Mouse (Mus musculus): ENCODE results near the gene Tspo. TPM values are rescaled to one million over a fixed set of nuclear protein-coding genes. Genes with fewer than 3 reads are reported as not detected.

Gene Tspo
- total and polyA plus RNA-seq, 3 experiments = 66.5 to 80.0 TPM; not detected in 1

GRCm38 (mm10) chr15:83576651-83577050, 13.3 kb downstream of the Tspo start:
- Histone ChIP-seq H3K4me3 (ENCODE audit: control insufficient read depth in 1 of 2, insufficient read depth in 1 of 2, low read depth in 2 of 2, low read length in 2 of 2) (no peak overlapping the region), H3K27ac (ENCODE audit: control insufficient read depth, low read depth, low read length) (no peak overlapping the region), H3K79me2 (ENCODE audit: control insufficient read depth, insufficient read depth, low read length, poor library complexity) (no peaks in the 10 kb centered on the region), H3K9ac (ENCODE audit: control insufficient read depth, low read depth, low read length, poor library complexity, severe bottlenecking) (no peak overlapping the region), H3K4me1 (ENCODE audit: control insufficient read depth in 1 of 2, insufficient read depth in 2 of 2, low read length in 2 of 2) (no peaks in the 10 kb centered on the region), H3K9me3 (replicated peaks; ENCODE audit: insufficient read depth, low read length) (no peaks in the 10 kb centered on the region), H3K27me3 (ENCODE audit: control insufficient read depth in 1 of 2, insufficient read depth in 2 of 2, low read length in 2 of 2) (no peaks in the 10 kb centered on the region), H3K36me3 (ENCODE audit: control insufficient read depth in 1 of 2, insufficient read depth in 2 of 2, low read length in 2 of 2) (peaks cover 0 to 2% of the 10 kb centered on the region in 2 experiments; a peak in 1 of 4 replicates)
- no peak for DNase-seq (ENCODE audit: low read depth, low spot score)
- TF ChIP-seq RAD21 (IDR thresholded peaks at IDR 0.05; ENCODE audit: low read depth, low read length) (no peak), EP300 (IDR thresholded peaks at IDR 0.05; ENCODE audit: low read depth in 1 of 2, low read length in 2 of 2) (no peak)

GRCm38 (mm10) chr15:83582931-83583330, 19.5 kb downstream of the Tspo start:
- H3K9ac ChIP-seq (ENCODE audit: control insufficient read depth, low read depth, low read length, poor library complexity, severe bottlenecking) = no peak overlapping the region

GRCm38 (mm10) chr15:83583419-83584156, 20.2 kb downstream of the Tspo start:
- Histone ChIP-seq H3K9me3 (replicated peaks; ENCODE audit: insufficient read depth, low read length) (no peaks in the 10 kb centered on the region), H3K9ac (ENCODE audit: control insufficient read depth, low read depth, low read length, poor library complexity, severe bottlenecking) (no peak overlapping the region), H3K4me1 (ENCODE audit: control insufficient read depth in 1 of 2, insufficient read depth in 2 of 2, low read length in 2 of 2) (peaks cover 0 to 7% of the 10 kb centered on the region in 2 experiments; a peak in 3 of 4 replicates), H3K4me3 (ENCODE audit: control insufficient read depth in 1 of 2, insufficient read depth in 1 of 2, low read depth in 2 of 2, low read length in 2 of 2) (no peak overlapping the region), H3K79me2 (ENCODE audit: control insufficient read depth, insufficient read depth, low read length, poor library complexity) (no peaks in the 10 kb centered on the region), H3K36me3 (ENCODE audit: control insufficient read depth in 1 of 2, insufficient read depth in 2 of 2, low read length in 2 of 2) (peaks cover 6 to 13% of the 10 kb centered on the region in 2 experiments), H3K27ac (ENCODE audit: control insufficient read depth, low read depth, low read length) (no peak overlapping the region), H3K27me3 (ENCODE audit: control insufficient read depth in 1 of 2, insufficient read depth in 2 of 2, low read length in 2 of 2) (no peaks in the 10 kb centered on the region)
- DNase-seq (ENCODE audit: low read depth, low spot score) = peak; percentile 69
- TF ChIP-seq ETS1 (IDR thresholded peaks at IDR 0.05; ENCODE audit: low read depth, low read length) (no peak), E2F4 (IDR thresholded peaks at IDR 0.05; ENCODE audit: borderline replicate concordance, low read depth, low read length) (no peak), ELF1 (IDR thresholded peaks at IDR 0.05; ENCODE audit: low read depth, low read length) (no peak), MAZ (IDR thresholded peaks at IDR 0.05; ENCODE audit: low read depth, low read length) (no peak), MAFK (IDR thresholded peaks at IDR 0.05; ENCODE audit: borderline replicate concordance, low read depth, low read length) (peak; percentile 87), BHLHE40 (IDR thresholded peaks at IDR 0.05; ENCODE audit: borderline replicate concordance, low read depth, low read length) (no peak), RAD21 (IDR thresholded peaks at IDR 0.05; ENCODE audit: low read depth, low read length) (peak; percentile 41), GABPA (IDR thresholded peaks at IDR 0.05; ENCODE audit: low read depth, low read length) (no peak), USF2 (IDR thresholded peaks at IDR 0.05; ENCODE audit: borderline replicate concordance in 1 of 2, insufficient read depth in 1 of 2, low read depth in 1 of 2, low read length in 2 of 2) (no peak), MEF2A (IDR thresholded peaks at IDR 0.05; ENCODE audit: extremely low read depth, insufficient replicate concordance, low read depth, low read length, poor library complexity, severe bottlenecking) (no peak), HCFC1 (IDR thresholded peaks at IDR 0.05; ENCODE audit: low read depth, low read length) (no peak), CTCF (IDR thresholded peaks at IDR 0.05 in 2 of 3, conservative IDR thresholded peaks at IDR 0.05 in 1 of 3; ENCODE audit: control insufficient read depth in 1 of 3, insufficient read depth in 1 of 3, low read depth in 2 of 3, low read length in 3 of 3, poor library complexity in 1 of 3, severe bottlenecking in 1 of 3) (peak; percentile 52 to 67 (median 62)), GATA1 (IDR thresholded peaks at IDR 0.05; ENCODE audit: low read depth, low read length) (no peak), JUND (IDR thresholded peaks at IDR 0.05; ENCODE audit: low read depth, low read length) (no peak), EP300 (IDR thresholded peaks at IDR 0.05; ENCODE audit: low read depth in 1 of 2, low read length in 2 of 2) (no peak), ZNF384 (IDR thresholded peaks at IDR 0.05; ENCODE audit: low read depth, low read length) (no peak), SMC3 (IDR thresholded peaks at IDR 0.05; ENCODE audit: low read depth, low read length) (peak; percentile 33), MYC (IDR thresholded peaks at IDR 0.05; ENCODE audit: low read depth, low read length) (no peak), NELFE (IDR thresholded peaks at IDR 0.05; ENCODE audit: low read depth, low read length) (no peak), SIN3A (IDR thresholded peaks at IDR 0.05; ENCODE audit: low read length) (no peak), CHD1 (IDR thresholded peaks at IDR 0.05; ENCODE audit: low read depth, low read length) (no peak)

More at GRCm38 (mm10) chr15:83582931-83583330, 19.5 kb downstream of the Tspo start:
- Histone ChIP-seq H3K4me3 (ENCODE audit: control insufficient read depth in 1 of 2, insufficient read depth in 1 of 2, low read depth in 2 of 2, low read length in 2 of 2) (no peak overlapping the region), H3K36me3 (ENCODE audit: control insufficient read depth in 1 of 2, insufficient read depth in 2 of 2, low read length in 2 of 2) (peaks cover 6 to 10% of the 10 kb centered on the region in 2 experiments), H3K9me3 (replicated peaks; ENCODE audit: insufficient read depth, low read length) (no peaks in the 10 kb centered on the region), H3K27ac (ENCODE audit: control insufficient read depth, low read depth, low read length) (no peak overlapping the region), H3K27me3 (ENCODE audit: control insufficient read depth in 1 of 2, insufficient read depth in 2 of 2, low read length in 2 of 2) (no peaks in the 10 kb centered on the region), H3K4me1 (ENCODE audit: control insufficient read depth in 1 of 2, insufficient read depth in 2 of 2, low read length in 2 of 2) (peaks cover 0 to 7% of the 10 kb centered on the region in 2 experiments; a peak in 3 of 4 replicates), H3K79me2 (ENCODE audit: control insufficient read depth, insufficient read depth, low read length, poor library complexity) (no peaks in the 10 kb centered on the region)
- no peak for TF ChIP-seq EP300 (IDR thresholded peaks at IDR 0.05; ENCODE audit: low read depth in 1 of 2, low read length in 2 of 2)
- no peak for TF ChIP-seq SIN3A (IDR thresholded peaks at IDR 0.05; ENCODE audit: low read length)
- no peak for TF ChIP-seq BHLHE40 (IDR thresholded peaks at IDR 0.05; ENCODE audit: borderline replicate concordance, low read depth, low read length)
- TF ChIP-seq E2F4 (IDR thresholded peaks at IDR 0.05; ENCODE audit: borderline replicate concordance, low read depth, low read length) = no peak
- TF ChIP-seq RCOR1 (IDR thresholded peaks at IDR 0.05; ENCODE audit: low read depth, low read length) = no peak
- no peak for TF ChIP-seq POLR2A (IDR thresholded peaks at IDR 0.05; ENCODE audit: control insufficient read depth in 1 of 2, insufficient read depth in 1 of 2, low read depth in 1 of 2, low read length in 2 of 2, poor library complexity in 1 of 2)
- no peak for TF ChIP-seq POLR2AphosphoS2 (IDR thresholded peaks at IDR 0.05; ENCODE audit: low read length)
- no peak for DNase-seq (ENCODE audit: low read depth, low spot score)

Measured in MEL (cell line).